Mouse (Mus musculus) kidney, embryonic 14.5 days (tissue): ENCODE data around the gene Bach2. TPM values are rescaled to one million over a fixed set of nuclear protein-coding genes. Genes with fewer than 3 reads are reported as not detected.

Experiments used
- ATAC-seq: fragments of 200-750 bp; cut with Nextera tagmentation; 2 replicates; pipeline ENCODE4 v1.8.0; 2017; ENCODE audit warnings: moderate number of reproducible peaks, mild to moderate bottlenecking, moderate TSS enrichment, moderate library complexity; ENCODE audit not compliant: low FRiP score, low TSS enrichment
- H3K27ac ChIP-seq: fragments of 300-500 bp; sonication (generic); 2 replicates; pipeline ENCODE4 v1.5.1; 2014; ENCODE audit warnings: low read depth, mild to moderate bottlenecking, low read length, moderate library complexity, mixed read lengths
- H3K27me3 ChIP-seq: fragments of 300-500 bp; sonication (generic); 2 replicates; pipeline ENCODE4 v1.6.1; 2014; ENCODE audit warnings: mild to moderate bottlenecking, low read length; ENCODE audit not compliant: control insufficient read depth, insufficient read depth
- H3K36me3 ChIP-seq: fragments of 300-500 bp; sonication (generic); 2 replicates; pipeline ENCODE4 v1.6.1; 2014; ENCODE audit warnings: low read length, mixed read lengths; ENCODE audit not compliant: control insufficient read depth, insufficient read depth
- H3K4me1 ChIP-seq: fragments of 300-500 bp; sonication (generic); 2 replicates; pipeline ENCODE4 v1.6.1; 2014; ENCODE audit warnings: low read length, mixed read lengths; ENCODE audit not compliant: control insufficient read depth, insufficient read depth
- H3K4me2 ChIP-seq: fragments of 300-500 bp; sonication (generic); replicated peaks from 2 replicates; pipeline ENCODE4 v1.6.1; 2014; ENCODE audit warnings: low read depth, mild to moderate bottlenecking, low read length
- H3K4me3 ChIP-seq: fragments of 300-500 bp; sonication (generic); 2 replicates; pipeline ENCODE4 v1.5.1; 2014; ENCODE audit warnings: mild to moderate bottlenecking, low read length
- H3K9ac ChIP-seq: fragments of 300-500 bp; sonication (generic); 2 replicates; pipeline ENCODE4 v1.6.1; 2014; ENCODE audit warnings: low read depth, mild to moderate bottlenecking, low read length, moderate library complexity
- H3K9me3 ChIP-seq: fragments of 300-500 bp; sonication (generic); 2 replicates; pipeline ENCODE4 v1.6.1; 2016; ENCODE audit warnings: low read length; ENCODE audit not compliant: control insufficient read depth
- WGBS: fragments of 180-500 bp; shearing (Covaris S2); extraction: QIAGEN DNeasy Blood & Tissue Kit; methylation state at CpG from one replicate; pipeline ENCODE4 v1.1.7; 2014; 5-methylcytosine and 5-hydroxymethylcytosine counted together
- polyA plus RNA-seq: library from polyadenylated mRNA; unstranded; fragments of >200 nt; fragmentation: Nextera tagmentation; extraction: Ambion mirVana; gene quantifications from 2 replicates; pipeline ENCODE4 v1.2.1, GENCODE M21; 2014

The Bach2 gene
- polyA plus RNA-seq, 1 experiment from 2014 or later = 13.3 TPM

GRCm38 (mm10) chr4:32286405-32286804 lies 47.8 kb downstream of the Bach2 start:
- no peak for ATAC-seq
- Histone ChIP-seq H3K9ac (no peak overlapping the region), H3K27me3 (no peaks in the 10 kb centered on the region), H3K4me2 (no peak overlapping the region), H3K9me3 (no peaks in the 10 kb centered on the region), H3K4me1 (peaks cover 21% of the 10 kb centered on the region; the same call in 1 of the 2 replicates), H3K27ac (no peak overlapping the region), H3K36me3 (no peaks in the 10 kb centered on the region), H3K4me3 (no peak overlapping the region)
- WGBS = 89% methylated on average over 8 of the region's 8 CpGs

- no peaks in the 10 kb centered on the region for H3K9me3 ChIP-seq
- no peaks in the 10 kb centered on the region for H3K36me3 ChIP-seq
- no peak overlapping the region for H3K4me2 ChIP-seq
- peak; percentile 58 for ATAC-seq
- WGBS = 41% methylated on average over 11 of the region's 11 CpGs
- H3K4me1 ChIP-seq = peaks cover 21% of the 10 kb centered on the region; the same call in 1 of the 2 replicates
- no peak overlapping the region for H3K9ac ChIP-seq
- H3K27ac ChIP-seq = no peak overlapping the region
- H3K4me3 ChIP-seq = no peak overlapping the region
- H3K27me3 ChIP-seq = no peaks in the 10 kb centered on the region
Measured at GRCm38 (mm10) chr4:32288036-32288860, 49.6 kb downstream of the Bach2 start.

GRCm38 (mm10) chr4:32289845-32290244 lies 51.2 kb downstream of the Bach2 start:
- Histone ChIP-seq H3K4me1 (peaks cover 21% of the 10 kb centered on the region; the same call in 1 of the 2 replicates), H3K27ac (no peak overlapping the region), H3K9me3 (no peaks in the 10 kb centered on the region), H3K36me3 (no peaks in the 10 kb centered on the region), H3K4me3 (no peak overlapping the region), H3K9ac (no peak overlapping the region), H3K27me3 (no peaks in the 10 kb centered on the region), H3K4me2 (no peak overlapping the region)
- ATAC-seq = no peak
- WGBS = 76% methylated on average over 6 of the region's 6 CpGs

GRCm38 (mm10) chr4:32291406-32291805 lies 52.8 kb downstream of the Bach2 start:
- Histone ChIP-seq H3K4me2 (no peak overlapping the region), H3K4me1 (peaks cover 21% of the 10 kb centered on the region; the same call in 1 of the 2 replicates), H3K27me3 (no peaks in the 10 kb centered on the region), H3K9ac (no peak overlapping the region), H3K36me3 (no peaks in the 10 kb centered on the region), H3K9me3 (no peaks in the 10 kb centered on the region), H3K4me3 (no peak overlapping the region), H3K27ac (no peak overlapping the region)
- no peak for ATAC-seq
- WGBS = 64% methylated on average over 4 of the region's 4 CpGs

GRCm38 (mm10) chr4:32293686-32294265 lies 55.2 kb downstream of the Bach2 start:
- H3K4me1 ChIP-seq = peaks cover 7% of the 10 kb centered on the region; the same call in 1 of the 2 replicates
- ATAC-seq = no peak
- 53% methylated on average over 7 of the region's 7 CpGs for WGBS

GRCm38 (mm10) chr4:32297071-32297671 lies 58.6 kb downstream of the Bach2 start:
- no peak for ATAC-seq
- 41% methylated on average over 6 of the region's 6 CpGs for WGBS
- Histone ChIP-seq H3K9me3 (no peaks in the 10 kb centered on the region), H3K4me3 (no peak overlapping the region), H3K27ac (no peak overlapping the region), H3K9ac (no peak overlapping the region), H3K27me3 (no peaks in the 10 kb centered on the region), H3K4me2 (no peak overlapping the region), H3K4me1 (peaks cover 6% of the 10 kb centered on the region; the same call in 1 of the 2 replicates), H3K36me3 (no peaks in the 10 kb centered on the region)

More at GRCm38 (mm10) chr4:32293686-32294265, 55.2 kb downstream of the Bach2 start:
- no peaks in the 10 kb centered on the region for H3K27me3 ChIP-seq
- H3K4me2 ChIP-seq = no peak overlapping the region
- H3K4me3 ChIP-seq = no peak overlapping the region
- H3K9ac ChIP-seq = no peak overlapping the region
- no peaks in the 10 kb centered on the region for H3K9me3 ChIP-seq
- H3K27ac ChIP-seq = no peak overlapping the region
- no peaks in the 10 kb centered on the region for H3K36me3 ChIP-seq

GRCm38 (mm10) chr4:32299221-32299620 lies 60.6 kb downstream of the Bach2 start:
- no peak overlapping the region for H3K4me3 ChIP-seq
- H3K4me1 ChIP-seq = peaks cover 20% of the 10 kb centered on the region
- H3K27me3 ChIP-seq = no peaks in the 10 kb centered on the region
- H3K27ac ChIP-seq = no peak overlapping the region
- ATAC-seq = no peak
- H3K36me3 ChIP-seq = no peaks in the 10 kb centered on the region
- H3K9me3 ChIP-seq = no peaks in the 10 kb centered on the region
- no peak overlapping the region for H3K4me2 ChIP-seq
- H3K9ac ChIP-seq = no peak overlapping the region
- 57% methylated on average over 3 of the region's 3 CpGs for WGBS

- 82% methylated on average over 3 of the region's 3 CpGs for WGBS
- no peak for ATAC-seq
- H3K4me2 ChIP-seq = no peak overlapping the region
- peaks cover 28% of the 10 kb centered on the region for H3K4me1 ChIP-seq
- no peaks in the 10 kb centered on the region for H3K27me3 ChIP-seq
- H3K36me3 ChIP-seq = no peaks in the 10 kb centered on the region
- no peak overlapping the region for H3K9ac ChIP-seq
- no peak overlapping the region for H3K4me3 ChIP-seq
- H3K27ac ChIP-seq = no peak overlapping the region
- no peaks in the 10 kb centered on the region for H3K9me3 ChIP-seq
Measured at GRCm38 (mm10) chr4:32299970-32300369, 61.4 kb downstream of the Bach2 start.

GRCm38 (mm10) chr4:32302668-32303067 lies 64.1 kb downstream of the Bach2 start:
- Histone ChIP-seq H3K4me1 (peaks cover 44% of the 10 kb centered on the region), H3K27ac (peak overlapping the region; percentile 77; the same call in 1 of the 2 replicates), H3K4me3 (no peak overlapping the region), H3K36me3 (no peaks in the 10 kb centered on the region), H3K9ac (no peak overlapping the region), H3K27me3 (no peaks in the 10 kb centered on the region), H3K4me2 (0 out of 2 replicates have a peak overlapping the region, but pooled peaks have one; percentile 9), H3K9me3 (no peaks in the 10 kb centered on the region)
- WGBS = 36% methylated on average over 5 of the region's 5 CpGs
- ATAC-seq = peak; percentile 60
